Mouse (Mus musculus): Measurements from ENCODE around the gene 1110032F04Rik. TPM values are rescaled to one million over a fixed set of nuclear protein-coding genes. Genes with fewer than 3 reads are reported as not detected.
"Not testable (repeated sequence)": the region's sequence is repeated elsewhere in the genome, so short reads cannot be mapped to it uniquely, and the experiment has no call there.

The 1110032F04Rik gene
- polyA plus RNA-seq, 1 experiment from 2014 or later: 1.4 TPM

- Histone ChIP-seq H3K4me2 (ENCODE audit: low read depth, low read length) (no peak overlapping the region), H3K4me3 (ENCODE audit: low read depth, low read length) (no peak overlapping the region), H3K9me3 (replicated peaks; ENCODE audit: control insufficient read depth, low read length) (no peaks in the 10 kb centered on the region), H3K9ac (replicated peaks; ENCODE audit: low read length) (no peak overlapping the region), H3K27ac (replicated peaks; ENCODE audit: low read depth, low read length) (no peak overlapping the region), H3K4me1 (ENCODE audit: control insufficient read depth, insufficient read depth, low read length) (no peaks in the 10 kb centered on the region), H3K27me3 (ENCODE audit: control insufficient read depth, insufficient read depth, low read length) (no peaks in the 10 kb centered on the region), H3K36me3 (replicated peaks; ENCODE audit: control insufficient read depth, insufficient read depth, low read depth, low read length) (no peaks in the 10 kb centered on the region)
- ATAC-seq (replicated peaks; ENCODE audit: insufficient number of reproducible peaks, low FRiP score, low TSS enrichment, low read depth) (no peak), DNase-seq (ENCODE audit: low spot score) (no peak)
- 85% methylated on average over 5 of the region's 5 CpGs for WGBS
Measured at GRCm38 (mm10) chr3:68886845-68887244, 17.5 kb downstream of the 1110032F04Rik start.

GRCm38 (mm10) chr3:68895426-68895825, 26.0 kb downstream of the 1110032F04Rik start:
- ATAC-seq (replicated peaks; ENCODE audit: insufficient number of reproducible peaks, low FRiP score, low TSS enrichment, low read depth): no peak

DNA sequence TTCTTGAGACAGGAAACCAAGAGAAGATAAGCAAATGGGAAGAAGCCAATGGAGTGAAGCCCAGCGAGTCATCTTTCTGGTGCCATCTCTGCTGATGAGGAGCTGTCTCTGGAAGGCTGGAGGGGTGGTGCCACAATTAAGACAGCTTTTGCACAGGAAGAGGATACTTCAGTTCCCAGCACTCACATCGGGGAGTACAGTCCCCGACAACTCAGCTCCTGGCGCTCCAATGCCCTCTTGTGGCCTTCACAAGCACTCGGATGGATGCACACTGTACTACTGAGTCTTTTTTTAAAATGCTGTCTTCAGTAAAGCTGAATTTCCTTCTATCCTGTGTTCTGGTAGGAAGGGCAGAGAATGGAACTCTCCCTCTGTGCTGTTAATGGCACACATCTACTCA, 27.8 kb downstream of the 1110032F04Rik start:
- H3K27ac ChIP-seq (replicated peaks; ENCODE audit: low read depth, low read length): no peak overlapping the region
- H3K9ac ChIP-seq (replicated peaks; ENCODE audit: low read length): no peak overlapping the region
- no peak for ATAC-seq (replicated peaks; ENCODE audit: insufficient number of reproducible peaks, low FRiP score, low TSS enrichment, low read depth)
- no peak overlapping the region for H3K4me3 ChIP-seq (ENCODE audit: low read depth, low read length)
- H3K4me2 ChIP-seq (ENCODE audit: low read depth, low read length): no peak overlapping the region
- WGBS: 90% methylated on average over 5 of the region's 5 CpGs
- H3K36me3 ChIP-seq (replicated peaks; ENCODE audit: control insufficient read depth, insufficient read depth, low read depth, low read length): no peaks in the 10 kb centered on the region
- H3K9me3 ChIP-seq (replicated peaks; ENCODE audit: control insufficient read depth, low read length): no peaks in the 10 kb centered on the region
- H3K4me1 ChIP-seq (ENCODE audit: control insufficient read depth, insufficient read depth, low read length): no peaks in the 10 kb centered on the region
- no peak for DNase-seq (ENCODE audit: low spot score)
- no peaks in the 10 kb centered on the region for H3K27me3 ChIP-seq (ENCODE audit: control insufficient read depth, insufficient read depth, low read length)

More at GRCm38 (mm10) chr3:68895426-68895825, 26.0 kb downstream of the 1110032F04Rik start:
- no peak overlapping the region for H3K4me3 ChIP-seq (ENCODE audit: low read depth, low read length)
- 84% methylated on average over 4 of the region's 4 CpGs for WGBS
- no peaks in the 10 kb centered on the region for H3K4me1 ChIP-seq (ENCODE audit: control insufficient read depth, insufficient read depth, low read length)
- no peak overlapping the region for H3K9ac ChIP-seq (replicated peaks; ENCODE audit: low read length)
- no peaks in the 10 kb centered on the region for H3K36me3 ChIP-seq (replicated peaks; ENCODE audit: control insufficient read depth, insufficient read depth, low read depth, low read length)
- no peak overlapping the region for H3K27ac ChIP-seq (replicated peaks; ENCODE audit: low read depth, low read length)
- H3K9me3 ChIP-seq (replicated peaks; ENCODE audit: control insufficient read depth, low read length): no peaks in the 10 kb centered on the region
- no peak for DNase-seq (ENCODE audit: low spot score)
- no peak overlapping the region for H3K4me2 ChIP-seq (ENCODE audit: low read depth, low read length)
- no peaks in the 10 kb centered on the region for H3K27me3 ChIP-seq (ENCODE audit: control insufficient read depth, insufficient read depth, low read length)

GRCm38 (mm10) chr3:68902636-68903035, 33.2 kb downstream of the 1110032F04Rik start:
- not testable (repeated sequence) for H3K36me3 ChIP-seq (replicated peaks; ENCODE audit: control insufficient read depth, insufficient read depth, low read depth, low read length); H3K27ac ChIP-seq (replicated peaks; ENCODE audit: low read depth, low read length); H3K27me3 ChIP-seq (ENCODE audit: control insufficient read depth, insufficient read depth, low read length); H3K4me3 ChIP-seq (ENCODE audit: low read depth, low read length); DNase-seq (ENCODE audit: low spot score); H3K4me1 ChIP-seq (ENCODE audit: control insufficient read depth, insufficient read depth, low read length); H3K4me2 ChIP-seq (ENCODE audit: low read depth, low read length); ATAC-seq (replicated peaks; ENCODE audit: insufficient number of reproducible peaks, low FRiP score, low TSS enrichment, low read depth); H3K9me3 ChIP-seq (replicated peaks; ENCODE audit: control insufficient read depth, low read length); H3K9ac ChIP-seq (replicated peaks; ENCODE audit: low read length)
- WGBS: 83% methylated on average over 16 of the region's 20 CpGs

GRCm38 (mm10) chr3:68904902-68905778, 35.8 kb downstream of the 1110032F04Rik start:
- no peaks in the 10 kb centered on the region for H3K9me3 ChIP-seq (replicated peaks; ENCODE audit: control insufficient read depth, low read length)
- no peaks in the 10 kb centered on the region for H3K4me1 ChIP-seq (ENCODE audit: control insufficient read depth, insufficient read depth, low read length)
- H3K9ac ChIP-seq (replicated peaks; ENCODE audit: low read length): no peak overlapping the region
- H3K27ac ChIP-seq (replicated peaks; ENCODE audit: low read depth, low read length): no peak overlapping the region
- H3K4me3 ChIP-seq (ENCODE audit: low read depth, low read length): no peak overlapping the region
- H3K27me3 ChIP-seq (ENCODE audit: control insufficient read depth, insufficient read depth, low read length): no peaks in the 10 kb centered on the region
- no peak overlapping the region for H3K4me2 ChIP-seq (ENCODE audit: low read depth, low read length)
- WGBS: 80% methylated on average over 2 of the region's 2 CpGs
- ATAC-seq (replicated peaks; ENCODE audit: insufficient number of reproducible peaks, low FRiP score, low TSS enrichment, low read depth) (no peak), DNase-seq (ENCODE audit: low spot score) (no peak)
- no peaks in the 10 kb centered on the region for H3K36me3 ChIP-seq (replicated peaks; ENCODE audit: control insufficient read depth, insufficient read depth, low read depth, low read length)

DNA sequence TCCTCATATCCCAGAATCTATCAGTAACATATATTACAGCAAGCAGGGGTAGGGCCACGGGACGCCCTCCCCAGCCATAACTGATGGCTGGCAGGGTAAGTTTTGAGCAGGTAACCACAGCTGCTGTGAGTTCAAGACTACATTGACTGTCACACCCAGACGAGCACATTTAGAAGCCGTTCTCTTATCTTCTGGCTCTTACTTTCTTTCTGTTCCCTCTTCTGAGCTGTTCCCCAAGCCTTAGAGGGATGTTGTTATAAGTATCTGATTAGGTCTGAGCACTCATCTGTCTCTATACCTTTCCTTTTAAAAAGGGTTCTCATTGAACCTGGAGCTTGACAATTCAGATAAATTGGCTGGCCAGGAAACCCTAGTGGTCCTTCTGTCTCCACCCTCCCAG, 38.1 kb downstream of the 1110032F04Rik start:
- no peak overlapping the region for H3K4me2 ChIP-seq (ENCODE audit: low read depth, low read length)
- no peak overlapping the region for H3K27ac ChIP-seq (replicated peaks; ENCODE audit: low read depth, low read length)
- ATAC-seq (replicated peaks; ENCODE audit: insufficient number of reproducible peaks, low FRiP score, low TSS enrichment, low read depth) (no peak), DNase-seq (ENCODE audit: low spot score) (no peak)
- no peaks in the 10 kb centered on the region for H3K27me3 ChIP-seq (ENCODE audit: control insufficient read depth, insufficient read depth, low read length)
- no peak overlapping the region for H3K4me3 ChIP-seq (ENCODE audit: low read depth, low read length)
- no peak overlapping the region for H3K9ac ChIP-seq (replicated peaks; ENCODE audit: low read length)
- no peaks in the 10 kb centered on the region for H3K4me1 ChIP-seq (ENCODE audit: control insufficient read depth, insufficient read depth, low read length)
- 85% methylated on average over 4 of the region's 4 CpGs for WGBS
- H3K36me3 ChIP-seq (replicated peaks; ENCODE audit: control insufficient read depth, insufficient read depth, low read depth, low read length): no peaks in the 10 kb centered on the region
- H3K9me3 ChIP-seq (replicated peaks; ENCODE audit: control insufficient read depth, low read length): no peaks in the 10 kb centered on the region

Other genes starting within 250 kb of the 1110032F04Rik start
- not detected in 2 replicates for gene Il12a, start 178.9 kb upstream of the 1110032F04Rik start, polyA plus RNA-seq (2014; fragmentation: Nextera tagmentation; extraction: Ambion mirVana)
- 22.4 and 24.8 TPM in 2 replicates for gene Ift80, start 135.0 kb downstream of the 1110032F04Rik start, polyA plus RNA-seq (2014; fragmentation: Nextera tagmentation; extraction: Ambion mirVana)
- gene Smc4, start 135.2 kb downstream of the 1110032F04Rik start, polyA plus RNA-seq (2014; fragmentation: Nextera tagmentation; extraction: Ambion mirVana): 196 and 226 TPM in 2 replicates
- 206 and 231 TPM in 2 replicates for gene Trim59, start 175.2 kb downstream of the 1110032F04Rik start, polyA plus RNA-seq (2014; fragmentation: Nextera tagmentation; extraction: Ambion mirVana)

All from embryonic facial prominence, embryonic 11.5 days (tissue).